Mouse (Mus musculus): ENCODE results near the gene Rbfox1. TPM values are rescaled to one million over a fixed set of nuclear protein-coding genes. Genes with fewer than 3 reads are reported as not detected.
A peak's percentile ranks its signal among the peaks of the same experiment; 100 is the strongest.

Gene Rbfox1
- total and polyA plus RNA-seq, 3 experiments: not detected

DNA sequence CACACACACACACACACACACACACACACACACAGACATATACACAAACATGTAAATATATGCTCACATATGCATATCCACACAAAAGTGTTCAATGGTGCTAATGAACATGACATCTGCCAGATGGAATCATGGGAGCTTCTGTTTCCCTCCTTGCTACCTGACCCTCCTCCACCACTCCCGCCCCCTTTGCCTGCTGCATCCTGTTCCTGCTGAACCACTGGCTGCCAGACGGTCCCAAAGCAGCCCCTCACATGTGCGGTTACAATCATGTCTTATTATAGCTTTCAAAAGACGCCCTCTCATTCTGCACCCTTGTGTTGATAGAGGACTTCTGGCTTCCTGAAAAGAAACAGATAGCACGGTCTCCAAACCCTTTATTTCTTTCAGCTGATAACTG lies 563.1 kb downstream of the Rbfox1 start:
- Histone ChIP-seq H3K9me3 (replicated peaks; ENCODE audit: insufficient read depth, low read length) (no peaks in the 10 kb centered on the region), H3K27me3 (ENCODE audit: control insufficient read depth in 1 of 2, insufficient read depth in 2 of 2, low read length in 2 of 2) (no peaks in the 10 kb centered on the region), H3K4me1 (ENCODE audit: control insufficient read depth in 1 of 2, insufficient read depth in 2 of 2, low read length in 2 of 2) (no peaks in the 10 kb centered on the region), H3K36me3 (ENCODE audit: control insufficient read depth in 1 of 2, insufficient read depth in 2 of 2, low read length in 2 of 2) (no peaks in the 10 kb centered on the region), H3K4me3 (ENCODE audit: control insufficient read depth in 1 of 2, insufficient read depth in 1 of 2, low read depth in 2 of 2, low read length in 2 of 2) (no peak overlapping the region), H3K79me2 (ENCODE audit: control insufficient read depth, insufficient read depth, low read length, poor library complexity) (no peaks in the 10 kb centered on the region), H3K27ac (ENCODE audit: control insufficient read depth, low read depth, low read length) (no peak overlapping the region), H3K9ac (ENCODE audit: control insufficient read depth, low read depth, low read length, poor library complexity, severe bottlenecking) (no peak overlapping the region)
- TF ChIP-seq MAFK (IDR thresholded peaks at IDR 0.05; ENCODE audit: borderline replicate concordance, low read depth, low read length): no peak
- no peak for TF ChIP-seq MYB (IDR thresholded peaks at IDR 0.05; ENCODE audit: low read depth, low read length)
- TF ChIP-seq POLR2AphosphoS2 (IDR thresholded peaks at IDR 0.05; ENCODE audit: low read length): no peak
- no peak for TF ChIP-seq CHD2 (IDR thresholded peaks at IDR 0.05; ENCODE audit: low read length)
- DNase-seq (ENCODE audit: low read depth, low spot score): no peak

DNA sequence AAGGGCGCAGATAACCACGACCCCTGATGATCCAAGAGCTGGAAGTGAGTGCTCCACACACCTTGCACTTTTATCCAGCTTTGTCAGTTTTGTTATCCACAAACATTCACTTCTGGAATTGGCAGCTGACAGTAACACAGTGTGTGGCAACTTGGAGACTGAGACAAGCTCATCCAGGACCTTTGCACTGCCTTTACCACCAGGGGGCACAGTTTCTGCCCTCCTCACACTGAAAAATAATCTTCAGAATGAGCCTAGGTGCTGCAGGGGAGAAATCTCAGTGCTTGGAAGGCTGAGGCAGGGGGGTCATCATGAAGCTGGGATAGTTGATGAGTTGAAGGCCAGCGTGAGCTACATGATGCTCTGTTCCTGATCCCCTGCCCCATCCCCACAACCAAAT lies 570.2 kb downstream of the Rbfox1 start:
- Histone ChIP-seq H3K4me3 (ENCODE audit: control insufficient read depth in 1 of 2, insufficient read depth in 1 of 2, low read depth in 2 of 2, low read length in 2 of 2) (no peak overlapping the region), H3K4me1 (ENCODE audit: control insufficient read depth in 1 of 2, insufficient read depth in 2 of 2, low read length in 2 of 2) (no peaks in the 10 kb centered on the region), H3K27me3 (ENCODE audit: control insufficient read depth in 1 of 2, insufficient read depth in 2 of 2, low read length in 2 of 2) (no peaks in the 10 kb centered on the region), H3K79me2 (ENCODE audit: control insufficient read depth, insufficient read depth, low read length, poor library complexity) (no peaks in the 10 kb centered on the region), H3K9me3 (replicated peaks; ENCODE audit: insufficient read depth, low read length) (no peaks in the 10 kb centered on the region), H3K27ac (ENCODE audit: control insufficient read depth, low read depth, low read length) (no peak overlapping the region), H3K36me3 (ENCODE audit: control insufficient read depth in 1 of 2, insufficient read depth in 2 of 2, low read length in 2 of 2) (no peaks in the 10 kb centered on the region), H3K9ac (ENCODE audit: control insufficient read depth, low read depth, low read length, poor library complexity, severe bottlenecking) (no peak overlapping the region)
- DNase-seq (ENCODE audit: low read depth, low spot score): no peak
- TF ChIP-seq GABPA (IDR thresholded peaks at IDR 0.05; ENCODE audit: low read depth, low read length): no peak
- TF ChIP-seq TBP (IDR thresholded peaks at IDR 0.05; ENCODE audit: low read depth, low read length): no peak
- no peak for TF ChIP-seq EP300 (IDR thresholded peaks at IDR 0.05; ENCODE audit: low read depth in 1 of 2, low read length in 2 of 2)
- peak in 1 of 3 experiments; percentile 0; a peak in 1 of 6 replicates for TF ChIP-seq CTCF (IDR thresholded peaks at IDR 0.05 in 2 of 3, conservative IDR thresholded peaks at IDR 0.05 in 1 of 3; ENCODE audit: control insufficient read depth in 1 of 3, insufficient read depth in 1 of 3, low read depth in 2 of 3, low read length in 3 of 3, poor library complexity in 1 of 3, severe bottlenecking in 1 of 3)
- no peak for TF ChIP-seq SMC3 (IDR thresholded peaks at IDR 0.05; ENCODE audit: low read depth, low read length)
- no peak for TF ChIP-seq USF2 (IDR thresholded peaks at IDR 0.05; ENCODE audit: borderline replicate concordance in 1 of 2, insufficient read depth in 1 of 2, low read depth in 1 of 2, low read length in 2 of 2)
- TF ChIP-seq ZMIZ1 (IDR thresholded peaks at IDR 0.05; ENCODE audit: low read depth, low read length): no peak

DNA sequence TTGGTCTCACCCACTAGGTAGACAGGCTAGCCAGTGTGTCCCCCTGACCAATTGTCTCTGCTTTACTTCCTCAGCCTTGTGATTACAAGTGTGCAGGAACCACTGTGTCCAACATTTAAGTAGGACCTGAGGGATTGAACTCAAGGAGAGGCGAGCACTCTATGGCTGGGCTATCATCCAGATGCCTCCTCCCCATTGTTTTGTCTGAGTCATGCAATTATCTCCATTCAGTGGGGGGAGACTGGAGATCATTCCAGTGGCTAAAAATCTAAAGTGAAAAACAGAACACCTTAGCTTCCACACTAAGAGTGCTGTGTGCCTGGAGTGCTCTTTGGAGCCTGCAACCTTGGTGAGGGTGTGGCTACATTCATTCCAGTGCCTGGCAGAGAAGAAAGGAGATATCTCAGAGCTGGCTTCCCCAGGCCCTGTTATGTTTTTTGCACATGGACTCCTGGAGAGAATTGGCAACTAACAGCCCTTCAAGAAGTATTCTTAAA lies 594.0 kb downstream of the Rbfox1 start:
- Histone ChIP-seq H3K4me1 (ENCODE audit: control insufficient read depth in 1 of 2, insufficient read depth in 2 of 2, low read length in 2 of 2) (no peaks in the 10 kb centered on the region), H3K36me3 (ENCODE audit: control insufficient read depth in 1 of 2, insufficient read depth in 2 of 2, low read length in 2 of 2) (no peaks in the 10 kb centered on the region)
- no peak for DNase-seq (ENCODE audit: low read depth, low spot score)

More for the DNA sequence above, 594.0 kb downstream of the Rbfox1 start:
- Histone ChIP-seq H3K9ac (ENCODE audit: control insufficient read depth, low read depth, low read length, poor library complexity, severe bottlenecking) (no peak overlapping the region), H3K79me2 (ENCODE audit: control insufficient read depth, insufficient read depth, low read length, poor library complexity) (no peaks in the 10 kb centered on the region), H3K4me3 (ENCODE audit: control insufficient read depth in 1 of 2, insufficient read depth in 1 of 2, low read depth in 2 of 2, low read length in 2 of 2) (no peak overlapping the region), H3K9me3 (replicated peaks; ENCODE audit: insufficient read depth, low read length) (no peaks in the 10 kb centered on the region), H3K27ac (ENCODE audit: control insufficient read depth, low read depth, low read length) (no peak overlapping the region), H3K27me3 (ENCODE audit: control insufficient read depth in 1 of 2, insufficient read depth in 2 of 2, low read length in 2 of 2) (no peaks in the 10 kb centered on the region)
- TF ChIP-seq ZNF384 (IDR thresholded peaks at IDR 0.05; ENCODE audit: low read depth, low read length) (no peak), MEF2A (IDR thresholded peaks at IDR 0.05; ENCODE audit: extremely low read depth, insufficient replicate concordance, low read depth, low read length, poor library complexity, severe bottlenecking) (no peak), MAZ (IDR thresholded peaks at IDR 0.05; ENCODE audit: low read depth, low read length) (no peak), ZC3H11A (IDR thresholded peaks at IDR 0.05; ENCODE audit: low read depth, low read length) (no peak), TAL1 (IDR thresholded peaks at IDR 0.05; ENCODE audit: low read length) (no peak), ZMIZ1 (IDR thresholded peaks at IDR 0.05; ENCODE audit: low read depth, low read length) (no peak), GATA1 (IDR thresholded peaks at IDR 0.05; ENCODE audit: low read depth, low read length) (no peak), POLR2AphosphoS5 (IDR thresholded peaks at IDR 0.05; ENCODE audit: borderline replicate concordance, low read depth, low read length) (no peak), E2F4 (IDR thresholded peaks at IDR 0.05; ENCODE audit: borderline replicate concordance, low read depth, low read length) (no peak)
